Mouse (Mus musculus) liver (tissue): ENCODE data around the gene Eef1akmt2.

Experiments
- DNase-seq: peaks from one replicate; pipeline ENCODE4 v3.0.0-alpha.2; 2020; ENCODE audit warnings: mixed read lengths

Eef1akmt2 gene

DNA sequence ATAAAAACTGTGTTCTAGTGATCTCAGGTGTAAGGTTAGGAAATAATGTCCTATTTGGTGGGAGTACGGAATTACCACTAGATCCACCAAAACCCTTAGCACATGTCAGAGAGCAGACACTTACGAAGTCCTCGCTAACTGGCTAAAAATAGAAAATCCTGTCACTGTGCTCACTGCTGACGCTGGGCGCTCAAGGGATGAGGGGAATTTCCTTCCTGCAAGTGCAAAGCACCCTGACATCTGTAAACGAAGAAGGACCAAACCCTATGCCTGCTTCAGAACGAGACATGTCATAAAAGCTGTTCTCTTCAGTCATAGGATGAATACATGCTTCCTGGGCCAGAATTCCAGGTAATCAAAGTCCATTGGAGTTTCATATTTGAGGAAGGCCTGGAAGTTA lies 66.5 kb downstream of the Eef1akmt2 start:
- DNase-seq, result no peak

DNA sequence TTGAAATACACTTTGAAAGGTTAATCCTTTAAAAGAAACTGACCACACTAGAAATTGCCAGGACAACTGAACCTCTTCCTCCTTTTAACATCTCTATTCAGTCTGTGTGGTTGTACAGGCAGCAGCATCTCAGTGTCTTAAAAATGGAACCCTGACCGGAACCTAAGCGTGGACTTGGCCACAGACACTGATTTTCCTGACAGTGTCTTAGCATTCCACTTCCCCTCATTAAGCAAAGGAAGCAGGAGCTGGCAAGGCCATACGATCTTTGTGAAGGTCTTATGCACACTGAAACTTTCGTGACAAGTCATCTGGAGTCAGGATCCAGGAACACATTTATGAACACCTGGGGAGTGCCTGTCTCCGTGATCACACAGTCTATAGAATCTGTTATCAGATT lies 68.4 kb downstream of the Eef1akmt2 start:
- no peak for DNase-seq

DNA sequence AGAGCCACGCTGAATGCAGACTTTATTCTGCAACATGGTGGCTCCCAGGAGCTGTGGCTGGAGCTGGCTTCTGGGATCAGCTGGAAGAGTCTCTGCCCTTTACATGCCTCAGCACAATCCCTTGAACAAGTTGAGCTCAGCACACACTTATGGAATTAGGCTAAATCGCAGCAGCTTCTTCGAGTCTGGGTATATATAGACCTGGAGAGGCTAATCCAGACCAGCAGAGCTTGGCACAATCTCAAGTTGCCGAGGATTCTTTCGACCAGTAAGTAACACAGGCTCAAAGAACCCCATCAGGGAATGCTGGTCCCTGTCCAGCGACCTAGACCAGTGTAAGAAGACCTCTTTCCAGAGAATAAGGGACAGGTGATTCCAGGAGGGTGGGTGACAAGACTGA lies 70.6 kb downstream of the Eef1akmt2 start:
- DNase-seq, result no peak

DNA sequence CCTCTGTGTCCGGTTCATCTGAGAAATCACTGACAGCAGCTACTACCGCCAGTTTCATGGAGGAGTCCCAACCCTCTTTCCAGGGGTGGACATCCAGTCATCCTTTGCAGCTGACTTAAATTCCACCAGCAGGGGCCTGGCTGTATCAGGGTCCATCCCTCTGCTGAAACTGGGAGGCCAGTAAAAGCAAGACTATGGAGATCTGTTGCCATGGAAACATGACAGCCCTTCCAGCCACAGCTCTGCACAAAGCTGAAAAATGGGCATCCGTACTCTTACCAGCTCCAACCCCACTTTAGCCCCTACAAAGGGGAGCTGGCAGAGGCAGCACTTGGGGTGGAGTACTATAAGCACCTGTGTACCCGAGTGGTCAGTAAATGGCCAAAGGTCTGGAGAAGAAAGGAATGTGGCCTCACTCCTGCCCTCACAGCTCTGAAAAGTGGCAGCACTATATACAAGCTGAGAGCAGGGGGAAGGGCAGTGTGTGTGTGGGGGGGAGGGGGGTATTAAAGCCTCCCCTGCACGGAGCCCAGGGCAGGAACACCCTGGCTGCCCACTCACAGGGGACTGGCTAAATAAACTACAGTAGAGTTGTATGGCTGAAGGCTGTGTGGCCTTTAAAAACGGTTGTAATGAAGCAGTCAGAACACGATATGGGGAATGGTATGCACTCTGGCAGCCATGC lies 71.2 kb downstream of the Eef1akmt2 start:
- no peak for DNase-seq

DNA sequence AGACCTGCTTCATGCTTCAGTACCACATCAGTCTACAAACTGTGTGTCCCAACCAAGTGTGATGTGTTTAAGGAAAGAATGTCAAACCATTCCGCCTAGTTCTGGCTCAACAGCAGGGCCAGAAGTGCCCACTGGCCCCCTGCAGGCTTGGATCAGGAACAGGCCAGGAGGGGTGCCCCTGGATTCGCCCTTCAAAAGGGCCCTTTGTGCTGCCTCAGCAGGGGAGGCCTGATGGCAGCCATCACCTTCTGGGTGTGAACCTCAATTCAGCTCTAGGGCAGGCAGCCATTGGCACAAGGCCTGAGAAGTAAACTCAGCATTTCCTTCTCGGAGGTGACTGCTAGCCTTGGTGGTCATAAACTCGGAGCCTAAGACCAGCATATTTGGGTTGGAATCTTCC lies 71.9 kb downstream of the Eef1akmt2 start:
- DNase-seq, result no peak

DNA sequence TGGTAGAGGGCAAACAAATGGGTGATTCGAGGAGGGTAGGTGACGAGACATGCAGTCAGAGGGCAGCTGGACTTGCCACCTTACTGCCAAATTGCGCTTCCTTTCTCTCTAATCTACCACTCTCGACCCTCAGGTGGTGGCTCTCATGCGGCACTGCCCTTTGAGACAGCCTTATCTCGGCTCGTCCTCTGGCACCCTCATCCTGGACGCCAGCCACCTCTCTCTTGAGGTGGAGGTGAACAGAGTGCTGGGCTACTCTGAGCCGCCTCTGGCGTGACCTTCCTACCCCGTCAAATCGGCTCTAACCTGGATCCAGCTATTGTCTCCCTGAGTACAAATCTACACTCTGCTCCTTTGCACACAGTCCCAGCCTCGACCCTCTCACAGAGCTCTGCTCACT lies 73.8 kb downstream of the Eef1akmt2 start:
- DNase-seq, result peak; percentile 75

DNA sequence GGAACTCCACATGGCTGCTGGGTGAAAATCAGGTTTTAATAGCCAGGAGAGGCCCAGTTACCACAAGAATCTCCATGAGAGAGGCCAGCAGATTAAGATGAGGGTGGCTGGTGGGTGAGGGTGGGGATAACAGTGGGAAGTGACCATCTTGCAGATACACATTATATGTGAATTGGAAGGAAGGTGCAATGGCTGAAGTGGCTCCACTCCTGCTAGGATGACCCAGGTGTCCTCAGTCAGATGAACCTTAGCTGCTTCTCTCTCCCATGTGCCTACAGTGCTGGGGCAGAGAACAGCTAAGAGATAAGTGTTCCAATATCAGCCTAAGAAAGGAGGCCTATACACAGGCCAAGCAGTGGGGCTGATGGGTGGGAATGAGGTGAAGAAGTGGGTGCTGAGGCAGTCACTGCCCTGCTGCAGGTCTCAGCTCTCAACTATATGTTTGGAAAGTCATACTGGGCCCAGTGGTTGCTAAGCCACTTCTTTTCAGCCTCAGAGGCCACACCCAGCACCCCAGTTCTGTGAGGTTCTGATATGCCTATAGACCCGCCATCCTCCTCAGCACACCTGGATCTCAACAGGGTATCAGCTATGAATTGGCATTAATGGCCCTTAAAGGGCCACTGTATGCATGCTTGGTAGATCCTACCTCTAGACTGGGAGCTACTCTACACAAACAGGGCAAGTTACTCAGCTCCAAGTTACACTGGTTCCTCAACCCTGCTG lies 74.6 kb downstream of the Eef1akmt2 start:
- DNase-seq, result peak; percentile 87
